ENCODE assay signal across 8 mouse cellular contexts in genomic region chr4:103214498-103214924, GRCm38 (mm10). TPM values are rescaled to one million over a fixed set of nuclear protein-coding genes. Genes with fewer than 3 reads are reported as not detected.
DNase-seq lines count a peak whose midpoint lies in the region; ATAC-seq and TF ChIP-seq lines count a peak whose summit lies in the region.

No protein-coding gene starts in this region.

- TF ChIP-seq CTCF in liver, adult 2 months (IDR thresholded peaks at IDR 0.05; ENCODE audit: low read depth, low read length): no peak

- WGBS in embryonic facial prominence, embryonic 15.5 days: under 1% methylated on average over 48 of the region's 48 CpGs
- whole genome bisulfite sequencing in kidney, embryonic 14.5 days: 0% methylated on average over 43 of the region's 48 CpGs
- WGBS in liver, adult 2 months: 2% methylated on average over 48 of the region's 48 CpGs

- peak overlapping the region; percentile 58 for H3K4me2 ChIP-seq in embryonic facial prominence, embryonic 15.5 days (replicated peaks)
- peak overlapping the region; percentile 63 for H3K4me2 ChIP-seq in kidney, embryonic 14.5 days (replicated peaks; ENCODE audit: low read depth, low read length)

- no peaks in the 10 kb centered on the region for H3K9me3 ChIP-seq in embryonic facial prominence, embryonic 15.5 days (replicated peaks)
- H3K9me3 ChIP-seq in kidney, embryonic 14.5 days (ENCODE audit: control insufficient read depth, low read length): no peaks in the 10 kb centered on the region

- peak overlapping the region; percentile 98 for H3K27ac ChIP-seq in embryonic facial prominence, embryonic 15.5 days (replicated peaks)
- H3K27ac ChIP-seq in kidney, embryonic 14.5 days (ENCODE audit: low read depth, low read length): peak overlapping the region; percentile 98
- H3K27ac ChIP-seq in liver, adult 2 months (replicated peaks; ENCODE audit: insufficient read depth, low read depth, low read length): peak overlapping the region; percentile 93

- peak overlapping the region; percentile 90 for H3K4me3 ChIP-seq in embryonic facial prominence, embryonic 15.5 days (replicated peaks)
- peak overlapping the region; percentile 90 for H3K4me3 ChIP-seq in kidney, embryonic 14.5 days (ENCODE audit: low read length)
- peak overlapping the region; percentile 69 for H3K4me3 ChIP-seq in liver, adult 2 months (ENCODE audit: insufficient read depth, low read depth, low read length)

- H3K36me3 ChIP-seq in embryonic facial prominence, embryonic 15.5 days: 0 out of 2 replicates have a peak, but pooled peaks cover 12% of the 10 kb centered on the region
- peaks cover 11% of the 10 kb centered on the region for H3K36me3 ChIP-seq in kidney, embryonic 14.5 days (ENCODE audit: control insufficient read depth, insufficient read depth, low read length)
- peaks cover 23% of the 10 kb centered on the region for H3K36me3 ChIP-seq in liver, adult 2 months (ENCODE audit: control insufficient read depth, insufficient read depth, low read length)

- peaks cover 8% of the 10 kb centered on the region; the same call in 1 of the 2 replicates for H3K79me2 ChIP-seq in liver, adult 2 months (ENCODE audit: control insufficient read depth, insufficient read depth, low read length)

- H3K4me1 ChIP-seq in embryonic facial prominence, embryonic 15.5 days: peaks cover 13% of the 10 kb centered on the region; the same call in 1 of the 2 replicates
- H3K4me1 ChIP-seq in kidney, embryonic 14.5 days (ENCODE audit: control insufficient read depth, insufficient read depth, low read length): peaks cover 9% of the 10 kb centered on the region; the same call in 1 of the 2 replicates
- H3K4me1 ChIP-seq in liver, adult 2 months (ENCODE audit: control insufficient read depth, insufficient read depth, low read length): peaks cover 9% of the 10 kb centered on the region

- peak; percentile 44 to 68 for DNase-seq in urinary bladder, adult 18-20 months (ENCODE audit: low spot score in 2 of 2)
- no peak for DNase-seq in urinary bladder, postnatal 10 days (ENCODE audit: low spot score)
- DNase-seq in heart, adult 9 months (ENCODE audit: low spot score in 2 of 2): peak; percentile 66 to 74
- DNase-seq in liver, adult 2 months (ENCODE audit: extremely low read depth, low read depth, low spot score): peak; percentile 18
- peak; percentile 40 to 54 for DNase-seq in spleen, postnatal 14 days (ENCODE audit: low spot score in 2 of 2)

- H3K27me3 ChIP-seq in embryonic facial prominence, embryonic 15.5 days: no peaks in the 10 kb centered on the region
- no peaks in the 10 kb centered on the region for H3K27me3 ChIP-seq in kidney, embryonic 14.5 days (ENCODE audit: control insufficient read depth, insufficient read depth, low read length)
- H3K27me3 ChIP-seq in liver, adult 2 months (ENCODE audit: control insufficient read depth, insufficient read depth, low read length): no peaks in the 10 kb centered on the region

- peak overlapping the region; percentile 94 for H3K9ac ChIP-seq in embryonic facial prominence, embryonic 15.5 days
- H3K9ac ChIP-seq in kidney, embryonic 14.5 days (ENCODE audit: low read depth, low read length): peak overlapping the region; percentile 96
- peak overlapping the region; percentile 98 for H3K9ac ChIP-seq in liver, adult 2 months (ENCODE audit: low read depth, low read length)

- ATAC-seq in embryonic facial prominence, embryonic 15.5 days (ENCODE audit: insufficient number of reproducible peaks, low FRiP score, low TSS enrichment, low read depth): peak; percentile 18
- peak; percentile 71 for ATAC-seq in kidney, embryonic 14.5 days (ENCODE audit: low FRiP score, low TSS enrichment)
- 0 out of 2 replicates have a peak, but pooled peaks have one; percentile 38 for ATAC-seq in monocyte, adult 5-6 weeks (replicated peaks; ENCODE audit: insufficient number of reproducible peaks, low FRiP score, low TSS enrichment, poor library complexity, severe bottlenecking)

- TF ChIP-seq POLR2A in liver, adult 2 months (IDR thresholded peaks at IDR 0.05; ENCODE audit: extremely low read depth, insufficient read depth, low read length): 0 out of 2 replicates have a peak, but pooled peaks have one; percentile 45

RNA-seq across cellular contexts. Expression of gene Slc35d1, which starts 0.5 kb away (rescaled TPM):
- polyA plus RNA-seq in embryonic facial prominence, embryonic 15.5 days (2015; fragmentation: Nextera tagmentation; extraction: Ambion mirVana): 11.9 and 13.1 TPM in 2 replicates
- 7.2 and 11.8 TPM in 2 replicates for polyA plus RNA-seq in kidney, embryonic 14.5 days (2014; fragmentation: Nextera tagmentation; extraction: Ambion mirVana)
- 27.8 and 37.1 TPM in 2 replicates for total RNA-seq in liver, adult 2 months (2014; rRNA removed)
- polyA plus RNA-seq in liver, adult 2 months (2012; rRNA removed): 29.1 TPM in 2 replicates
- total RNA-seq in monocyte, adult 5-6 weeks (2017): 5.5 to 10.6 TPM (median 8.6 TPM) in 3 replicates

Comparison
In these comparisons a context has a peak if more than half of its experiments do, and no peak if none do; other contexts are left out.
1. ATAC-seq: peak in every context shown above with its lines; median percentile 71 in kidney, embryonic 14.5 days; 38 in monocyte, adult 5-6 weeks; 18 in embryonic facial prominence, embryonic 15.5 days.